Mouse (Mus musculus) heart, adult 2 months (tissue): Measurements from ENCODE around the gene Pla2g1b.

Experiments used
- CTCF ChIP-seq: fragments of 200-600 bp; IDR thresholded peaks from 2 replicates; pipeline ENCODE4 v1.8.1; 2022; ENCODE audit warnings: antibody characterized with exemption, mild to moderate bottlenecking, moderate library complexity
- EP300 ChIP-seq: fragments of 200-500 bp; IDR thresholded peaks from 2 replicates; pipeline ENCODE4 v1.6.1; 2011; ENCODE audit warnings: low read depth, low read length, control low read depth; ENCODE audit not compliant: insufficient read depth
- POLR2A ChIP-seq: fragments of 200-500 bp; IDR thresholded peaks from 2 replicates; pipeline ENCODE4 v1.6.1; 2011; ENCODE audit warnings: mild to moderate bottlenecking, low read depth, low read length, control low read depth; ENCODE audit not compliant: insufficient read depth

DNA sequence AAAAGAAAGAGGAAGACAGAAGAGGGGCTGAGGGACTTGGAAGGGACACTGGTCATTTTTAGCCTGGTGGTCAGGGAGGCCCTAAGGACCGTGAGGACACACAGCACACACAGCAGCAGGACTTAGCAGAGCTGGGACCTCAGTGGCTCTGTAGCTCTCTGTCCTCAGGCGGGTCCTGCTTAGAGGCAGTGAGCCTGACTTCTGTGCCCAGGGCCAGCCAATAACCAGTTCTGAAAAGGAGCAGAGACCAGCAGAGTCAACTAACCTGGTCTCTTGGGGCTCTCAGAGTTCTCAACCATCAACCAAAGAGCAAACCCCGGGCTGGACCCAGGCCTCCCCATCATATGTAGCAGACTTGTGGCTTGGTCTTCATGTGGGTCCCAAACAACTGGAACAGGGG is 16.8 kb upstream of the Pla2g1b start:
- TF ChIP-seq EP300 (no peak), CTCF (no peak), POLR2A (no peak)
